Mouse (Mus musculus) olfactory bulb, adult 2 months (tissue): ENCODE results near the gene Grip1.

ENCODE experiments used
- CTCF ChIP-seq: fragments of 200-500 bp; IDR thresholded peaks from 2 replicates; pipeline ENCODE4 v1.5.1; 2012; ENCODE audit warnings: low read depth, mild to moderate bottlenecking, low read length, moderate library complexity; ENCODE audit not compliant: insufficient read depth
- POLR2A ChIP-seq: fragments of 200-500 bp; IDR thresholded peaks from 2 replicates; pipeline ENCODE4 v1.6.1; 2012; ENCODE audit warnings: mild to moderate bottlenecking, low read depth, low read length, moderate library complexity; ENCODE audit not compliant: insufficient read depth

- TF ChIP-seq CTCF, result no peak
- no peak for TF ChIP-seq POLR2A
These were observed 276.6 kb downstream of the Grip1 start for GRCm38 (mm10) chr10:119730206-119730605.
